Mouse (Mus musculus) adrenal gland (tissue): Measurements from ENCODE around the gene Eif4g3.
"Not testable (repeated sequence)": the region's sequence is repeated elsewhere in the genome, so short reads cannot be mapped to it uniquely, and the experiment has no call there.

ENCODE experiments used
- intact Hi-C: fragments of 180-260 bp; cut with DNase I; formaldehyde crosslinking; loops from one replicate; pipeline ENCODE4 v1.15.1; 2025
- long read RNA-seq, 2 experiments: library from polyadenylated mRNA; unstranded; transcript quantifications; one replicate each; pipeline ENCODE4 v2.0.0; 2020; ENCODE audit warnings: borderline replicate concordance in 1 of 2; ENCODE audit not compliant: insufficient replicate concordance in 1 of 2

The Eif4g3 gene
- long read RNA-seq, experiment 1, partial matches to known transcripts, result 11 of 29 reads
- long read RNA-seq, experiment 1, other reads (novel, unspliced or antisense), result 18 of 29 reads
- long read RNA-seq, experiment 2, partial matches to known transcripts, result 15 of 24 reads
- long read RNA-seq, experiment 2, other reads (novel, unspliced or antisense), result 9 of 24 reads

DNA sequence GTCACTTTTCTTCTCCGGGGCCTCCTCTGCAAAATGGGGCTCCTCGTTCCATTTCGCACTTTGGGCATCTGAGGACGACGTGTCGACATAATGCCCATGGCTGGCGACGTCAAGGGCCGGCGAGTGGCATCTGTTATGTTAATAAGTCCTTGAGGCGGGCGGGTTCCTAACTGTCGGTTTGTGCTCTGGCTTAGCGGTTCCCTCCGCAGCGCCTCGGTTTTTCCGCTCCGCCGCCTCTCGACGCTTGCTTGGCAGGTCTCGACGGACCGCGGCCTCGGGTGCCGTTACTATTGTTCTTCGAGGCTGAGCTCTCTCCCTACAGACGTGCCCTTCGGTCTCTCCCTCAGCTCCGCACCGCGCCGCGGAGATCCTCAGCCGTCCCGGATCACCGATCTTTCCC is at the start of gene Eif4g3:
Gene Eif4g3, plus strand, starts transcription at position 133 of the 400 bp plus-strand sequence.
- intact Hi-C loops, result no loop called here

DNA sequence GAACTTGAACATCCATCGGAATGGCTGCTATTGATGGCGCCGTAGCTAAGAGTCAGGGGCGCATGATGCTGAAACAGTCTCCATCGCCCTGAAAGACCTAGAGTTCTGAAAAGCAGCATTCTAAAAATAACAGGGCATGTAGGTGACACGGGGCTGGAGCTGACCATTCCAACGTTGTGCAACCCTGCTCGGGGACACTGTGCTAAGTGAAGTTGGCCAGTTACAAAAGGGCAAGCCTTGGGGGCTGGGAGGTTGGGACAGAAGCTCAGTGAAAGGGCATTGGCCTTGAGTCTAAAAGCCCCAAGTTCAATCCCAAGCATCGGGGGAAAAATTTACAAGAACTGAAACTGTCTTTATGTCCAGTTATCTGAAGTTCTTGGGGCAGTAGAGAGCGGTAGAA is 49.3 kb upstream of the Eif4g3 start:
- intact Hi-C loops, result loop anchor here (5.0 kb wide), 1 partner anchor 36 kb away; no protein-coding TSS in a partner anchor

DNA sequence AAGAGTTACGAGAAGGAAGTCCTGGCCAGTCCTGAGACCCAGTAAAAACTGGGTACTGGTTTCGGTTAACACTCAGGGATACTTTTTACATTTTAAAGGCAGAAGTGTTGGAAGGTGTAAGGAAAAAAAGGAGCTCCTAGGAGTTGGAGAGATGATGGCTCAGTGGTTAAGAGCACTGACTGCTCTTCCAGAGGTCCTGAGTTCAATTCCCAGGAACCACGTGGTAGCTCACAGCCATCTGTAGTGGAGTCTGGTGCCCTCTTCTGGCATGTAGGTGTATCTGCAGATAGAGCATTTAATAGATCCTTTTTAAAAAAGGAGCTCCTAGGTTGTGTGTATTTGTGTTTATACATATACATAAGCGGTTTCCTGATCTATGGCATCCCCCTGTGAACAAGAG is 47.4 kb upstream of the Eif4g3 start:
- intact Hi-C loops, result loop anchor here (5.0 kb wide), 1 partner anchor 213 kb away; no protein-coding TSS in a partner anchor

DNA sequence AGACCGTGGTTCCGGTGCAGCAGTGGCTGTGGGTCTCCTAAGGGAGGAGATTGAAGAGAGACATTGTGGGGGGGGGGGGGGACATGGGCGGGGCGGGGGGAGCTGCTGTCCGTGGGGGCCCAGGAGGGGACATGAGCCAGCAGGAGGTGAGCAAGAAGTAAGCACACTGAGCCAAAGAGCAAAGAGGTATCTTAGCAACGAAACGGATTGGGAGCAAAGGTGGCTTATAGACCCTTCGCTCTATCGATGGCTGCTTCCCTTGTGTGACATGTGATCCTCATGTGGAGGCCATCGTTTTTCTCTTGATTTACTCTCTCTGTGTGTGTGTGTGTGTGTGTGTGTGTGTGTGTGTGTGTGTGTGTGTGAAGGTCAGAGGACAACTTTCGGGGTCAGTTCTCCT is 46.4 kb upstream of the Eif4g3 start:
- intact Hi-C loops, result loop anchor here (5.0 kb wide), 1 partner anchor 214 kb away; no protein-coding TSS in a partner anchor

GRCm38 (mm10) chr4:137952840-137953239 is 40.0 kb upstream of the Eif4g3 start:
- intact Hi-C loops, result loop anchor here (2.0 kb wide), 1 partner anchor 102 kb away; no protein-coding TSS in a partner anchor

DNA sequence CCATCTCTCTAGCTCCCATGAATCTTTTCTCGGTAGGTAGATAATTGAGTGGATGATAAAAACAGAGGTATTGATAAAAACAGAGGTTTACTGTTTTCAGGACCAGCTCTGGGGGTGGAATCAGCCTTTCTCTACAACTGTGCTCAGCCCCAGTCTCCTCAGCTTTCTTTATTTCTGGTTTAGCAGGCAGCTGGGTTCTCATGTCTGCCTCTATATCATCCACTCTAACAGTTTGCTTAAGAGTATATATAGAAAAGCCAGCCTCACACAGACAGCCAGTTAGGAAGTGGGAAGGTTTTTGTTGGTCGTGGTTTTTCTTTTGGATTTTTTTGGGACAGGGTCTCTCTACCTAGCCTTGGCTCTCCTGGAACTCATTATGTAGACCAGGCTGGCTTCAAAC is 38.6 kb upstream of the Eif4g3 start:
- intact Hi-C loops, result no loop called here

GRCm38 (mm10) chr4:137954926-137955396 is 37.9 kb upstream of the Eif4g3 start:
- intact Hi-C loops, result no loop called here

- intact Hi-C loops, result no loop called here
These were observed 36.6 kb upstream of the Eif4g3 start for GRCm38 (mm10) chr4:137956260-137956659.

DNA sequence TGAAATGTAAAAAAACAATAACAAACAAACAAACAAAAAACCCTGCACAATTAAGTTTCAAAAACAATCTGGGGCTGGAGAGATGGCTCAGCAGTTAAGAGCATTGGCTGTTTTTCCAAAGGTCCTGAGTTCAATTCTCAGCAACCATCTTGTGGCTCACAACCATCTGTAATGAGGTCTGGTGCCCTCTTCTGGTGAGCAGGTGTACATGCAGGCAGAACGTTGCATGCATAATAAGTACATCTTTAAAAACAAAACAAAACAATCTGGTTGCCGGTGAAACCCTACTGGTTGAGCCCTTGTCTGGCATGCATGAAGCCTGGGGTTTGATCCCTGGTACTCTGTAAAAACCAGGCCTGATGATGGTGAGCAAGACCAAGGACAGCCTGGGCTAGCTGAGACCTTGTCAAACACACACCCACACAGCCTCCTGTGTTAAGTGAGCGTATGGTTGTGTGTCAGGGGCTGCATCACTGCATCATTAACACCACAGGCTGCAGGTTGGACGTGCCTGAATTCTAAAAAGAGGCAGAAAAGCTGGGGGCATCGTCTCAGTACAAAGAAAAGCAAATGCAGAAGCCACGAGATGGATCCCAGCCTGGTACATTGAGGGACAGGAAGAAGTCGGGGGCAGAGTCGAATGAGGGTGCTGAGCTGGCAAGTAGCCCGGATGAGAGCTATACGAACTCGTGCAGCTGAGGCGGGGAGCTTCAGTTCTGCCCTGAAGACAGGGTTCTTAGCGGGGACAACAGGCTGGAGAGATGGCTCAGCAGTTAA is 32.7 kb upstream of the Eif4g3 start:
- intact Hi-C loops, result loop anchor here (10.0 kb wide), 2 partner anchors 75 to 145 kb away; no protein-coding TSS in a partner anchor

DNA sequence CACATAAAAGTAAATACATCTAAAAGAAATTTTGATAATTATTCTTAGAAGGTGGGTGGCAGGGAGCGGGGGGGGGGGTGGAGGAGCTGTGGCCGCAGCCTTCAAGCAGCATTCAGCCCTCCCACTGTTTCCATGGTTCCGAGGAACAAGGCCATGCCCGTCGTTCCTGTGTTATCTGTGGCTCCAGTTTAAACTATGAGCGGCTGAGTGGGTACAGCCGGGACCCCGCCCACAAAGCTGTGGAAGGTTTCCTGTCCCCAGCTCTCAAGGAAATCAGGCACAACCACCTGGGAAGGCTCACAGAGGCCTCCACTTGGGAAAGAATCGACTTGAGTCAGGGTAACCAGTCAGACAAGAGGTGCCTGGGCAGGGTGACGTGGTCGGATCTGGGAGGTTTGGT is 32.1 kb upstream of the Eif4g3 start:
- intact Hi-C loops, result loop anchor here (10.0 kb wide), 2 partner anchors 74 to 144 kb away; no protein-coding TSS in a partner anchor

DNA sequence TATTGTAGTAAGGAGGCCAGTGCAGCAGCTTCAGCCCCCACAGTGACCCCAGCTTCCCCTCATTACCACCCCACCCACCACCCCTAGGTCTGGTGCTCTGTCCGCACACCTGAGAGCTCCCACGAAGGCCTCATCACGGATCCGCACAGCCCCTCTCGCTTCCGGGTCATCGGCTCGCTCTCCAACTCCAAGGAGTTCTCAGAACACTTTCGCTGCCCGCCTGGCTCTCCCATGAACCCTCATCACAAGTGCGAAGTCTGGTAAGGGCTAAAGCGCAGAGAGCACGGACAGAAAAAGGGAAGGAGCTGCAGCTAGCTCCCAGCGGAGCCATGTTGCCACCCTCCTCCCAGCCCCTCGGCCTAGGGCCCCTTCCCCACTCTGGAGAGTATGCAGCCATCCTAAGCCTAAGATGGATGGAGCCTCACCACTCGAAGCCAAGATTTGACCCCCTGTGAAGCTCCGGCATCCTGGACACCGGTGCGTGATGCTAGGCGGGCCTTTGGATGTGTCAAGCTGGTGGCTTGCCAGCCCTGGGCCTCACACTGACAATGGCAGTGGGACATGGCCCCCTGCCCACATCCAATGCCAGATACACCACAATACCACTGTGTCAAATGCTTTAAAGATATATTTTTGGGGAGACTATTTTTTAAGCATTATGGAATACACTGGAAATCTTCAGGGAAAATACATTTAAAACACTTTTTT is 30.0 kb upstream of the Eif4g3 start:
- intact Hi-C loops, result loop anchor here (10.0 kb wide), 2 partner anchors 72 to 142 kb away; no protein-coding TSS in a partner anchor

GRCm38 (mm10) chr4:137963431-137963830 is 29.4 kb upstream of the Eif4g3 start:
- intact Hi-C loops, result loop anchor here (10.0 kb wide), 2 partner anchors 71 to 141 kb away; no protein-coding TSS in a partner anchor

GRCm38 (mm10) chr4:137963881-137964584 is 28.8 kb upstream of the Eif4g3 start:
- intact Hi-C loops, result loop anchor here (10.0 kb wide), 2 partner anchors 71 to 141 kb away; no protein-coding TSS in a partner anchor

GRCm38 (mm10) chr4:137964585-137964930 is 28.3 kb upstream of the Eif4g3 start:
- intact Hi-C loops, result loop anchor here (10.0 kb wide), 2 partner anchors 70 to 140 kb away; no protein-coding TSS in a partner anchor

- intact Hi-C loops, result loop anchor here (10.0 kb wide), 2 partner anchors 67 to 137 kb away; no protein-coding TSS in a partner anchor
These were observed 24.6 kb upstream of the Eif4g3 start for GRCm38 (mm10) chr4:137968203-137968602.

- intact Hi-C loops, result not testable (repeated sequence)
These were observed 22.1 kb upstream of the Eif4g3 start for GRCm38 (mm10) chr4:137970623-137971199.

GRCm38 (mm10) chr4:137974856-137975432 is 17.9 kb upstream of the Eif4g3 start:
- intact Hi-C loops, result not testable (repeated sequence)

- intact Hi-C loops, result not testable (repeated sequence)
These were observed 13.7 kb upstream of the Eif4g3 start for GRCm38 (mm10) chr4:137979066-137979644.

DNA sequence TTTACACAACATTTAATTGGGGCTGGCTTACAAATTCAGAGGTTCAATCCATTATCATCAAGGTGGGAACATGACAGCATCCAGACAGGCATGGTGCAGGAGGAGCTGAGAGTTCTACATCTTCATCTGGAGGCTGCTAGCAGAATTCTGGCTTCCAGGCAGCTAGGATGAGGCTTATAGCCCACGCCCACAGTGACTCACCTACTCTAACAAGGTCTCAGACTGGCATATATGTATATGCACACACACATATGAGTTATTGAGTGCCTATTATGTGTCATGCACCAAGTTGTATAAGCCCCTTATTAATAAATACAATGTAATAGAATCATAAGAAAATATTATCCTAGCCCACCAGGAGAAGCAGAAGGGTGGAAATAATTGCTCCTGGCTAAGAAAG is 10.0 kb upstream of the Eif4g3 start:
- intact Hi-C loops, result no loop called here

DNA sequence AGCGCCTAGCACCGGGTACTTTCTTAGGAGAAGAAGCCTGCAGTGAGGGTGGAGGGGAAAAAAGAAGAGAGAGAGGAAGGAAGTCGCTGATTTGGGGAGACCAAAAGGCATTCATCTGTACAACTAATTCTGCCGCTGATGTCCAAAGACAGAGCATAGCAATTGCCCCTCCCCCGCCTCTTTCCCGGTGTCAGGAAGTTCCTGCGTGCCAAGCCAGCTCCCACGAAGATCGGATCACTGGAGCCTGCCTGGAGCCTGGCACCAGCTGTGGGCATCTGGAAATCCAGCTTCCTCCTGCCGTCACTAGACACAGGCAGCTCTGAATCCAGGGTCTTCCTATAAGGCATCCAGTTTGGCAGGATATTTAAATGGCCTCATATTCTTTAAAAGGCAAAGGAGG is 8.6 kb upstream of the Eif4g3 start:
- intact Hi-C loops, result no loop called here
